Mouse (Mus musculus) CH12.LX (cell line): ENCODE measurements around the gene Ttc3.

Experiments used
- CTCF ChIP-seq, 2 experiments: IDR thresholded peaks in 1 of 2; conservative IDR thresholded peaks in 1 of 2; 2 replicates each; pipeline ENCODE4 v1.5.1; 2011 to 2012; ENCODE audit warnings: low read depth in 2 of 2, low read length in 2 of 2, improper control_type of control experiment in 1 of 2, inconsistent platforms in 1 of 2, mild to moderate bottlenecking in 1 of 2, moderate library complexity in 1 of 2
- EP300 ChIP-seq: IDR thresholded peaks from 2 replicates; pipeline ENCODE4 v1.6.1; 2011; ENCODE audit warnings: low read length, improper control_type of control experiment
- JUN ChIP-seq: IDR thresholded peaks from 2 replicates; pipeline ENCODE4 v1.6.1; 2011; ENCODE audit warnings: low read depth, mild to moderate bottlenecking, low read length, improper control_type of control experiment, moderate library complexity; ENCODE audit not compliant: insufficient read depth
- POLR2A ChIP-seq: IDR thresholded peaks from 2 replicates; pipeline ENCODE4 v1.6.1; 2011; ENCODE audit warnings: low read depth, mild to moderate bottlenecking, improper control_type of control experiment, low read length
- USF1 ChIP-seq: IDR thresholded peaks from 2 replicates; pipeline ENCODE4 v1.6.1; 2014; ENCODE audit warnings: low read depth, mild to moderate bottlenecking, inconsistent platforms, low read length, improper control_type of control experiment

- TF ChIP-seq EP300 (no peak), JUN (no peak), USF1 (no peak), POLR2A (no peak), CTCF (conservative IDR thresholded peaks at IDR 0.05 in 1 of 2, IDR thresholded peaks at IDR 0.05 in 1 of 2; ENCODE audit: low read depth in 2 of 2, low read length in 2 of 2) (no peak)
Measured at GRCm38 (mm10) chr16:94451545-94452488, 81.4 kb downstream of the Ttc3 start.
